Mouse (Mus musculus) liver, embryonic 15.5 days (tissue): ENCODE measurements at regions not wholly inside any gene's neighbourhood (a gene's known extent, or its start where the extent isn't known, plus 50 kb on each side); places are given as distances from the start of the nearest gene placed in this dataset.

Experiments
- ATAC-seq: fragments of 200-750 bp; cut with Nextera tagmentation; 2 replicates; pipeline ENCODE4 v1.8.0; 2017; ENCODE audit warnings: moderate number of reproducible peaks, mild to moderate bottlenecking, moderate library complexity; ENCODE audit not compliant: insufficient read depth
- H3K27ac ChIP-seq: fragments of 300-500 bp; sonication (generic); replicated peaks from 2 replicates; pipeline ENCODE4 v1.5.1; 2015; ENCODE audit warnings: mild to moderate bottlenecking, inconsistent platforms
- H3K27me3 ChIP-seq: fragments of 300-500 bp; sonication (generic); 2 replicates; pipeline ENCODE4 v1.6.1; 2015; ENCODE audit warnings: mild to moderate bottlenecking, inconsistent platforms
- H3K36me3 ChIP-seq: fragments of 300-500 bp; sonication (generic); replicated peaks from 2 replicates; pipeline ENCODE4 v1.6.1; 2015; ENCODE audit warnings: moderate library complexity, mild to moderate bottlenecking, inconsistent platforms
- H3K4me1 ChIP-seq: fragments of 300-500 bp; sonication (generic); replicated peaks from 2 replicates; pipeline ENCODE4 v1.6.1; 2015; ENCODE audit warnings: inconsistent platforms
- H3K4me2 ChIP-seq: fragments of 300-500 bp; sonication (generic); 2 replicates; pipeline ENCODE4 v1.6.1; 2015; ENCODE audit warnings: moderate library complexity, mild to moderate bottlenecking, inconsistent platforms
- H3K4me3 ChIP-seq: fragments of 300-500 bp; sonication (generic); replicated peaks from 2 replicates; pipeline ENCODE4 v1.5.1; 2015; ENCODE audit warnings: mild to moderate bottlenecking, inconsistent platforms
- H3K9ac ChIP-seq: fragments of 300-500 bp; sonication (generic); 2 replicates; pipeline ENCODE4 v1.6.1; 2015; ENCODE audit warnings: moderate library complexity, mild to moderate bottlenecking, inconsistent platforms
- H3K9me3 ChIP-seq: fragments of 300-500 bp; sonication (generic); replicated peaks from 2 replicates; pipeline ENCODE4 v1.6.1; 2016; ENCODE audit warnings: inconsistent platforms
- WGBS: fragments of 180-500 bp; shearing (Covaris S2); methylation state at CpG from one replicate; pipeline ENCODE4 v1.1.7; 2015; ENCODE audit warnings: mixed read lengths; ENCODE audit not compliant: insufficient replicate concordance; 5-methylcytosine and 5-hydroxymethylcytosine counted together

DNA sequence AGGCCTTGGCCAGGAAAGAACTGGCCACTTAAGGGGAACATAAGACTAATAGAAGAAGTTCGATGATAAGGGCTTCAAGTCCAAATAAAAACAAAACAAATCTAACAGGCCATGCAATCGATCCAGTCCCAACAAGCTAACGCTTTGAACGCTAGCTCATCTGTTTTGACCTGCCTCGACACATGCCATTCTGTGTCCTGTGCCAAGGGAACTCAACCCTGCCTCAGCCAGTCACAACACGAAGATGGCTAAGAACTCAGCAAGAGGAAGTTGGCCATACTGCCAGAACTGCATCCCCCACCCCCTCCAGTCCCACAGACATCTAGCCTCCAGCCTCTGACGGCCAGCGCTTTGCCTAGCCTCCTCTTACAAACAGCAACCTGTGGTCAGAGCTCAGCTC, 259.1 kb downstream of the Gm12728 start:
- Histone ChIP-seq H3K4me1 (no peaks in the 10 kb centered on the region), H3K27ac (no peak overlapping the region), H3K36me3 (no peaks in the 10 kb centered on the region), H3K27me3 (no peaks in the 10 kb centered on the region), H3K9me3 (no peaks in the 10 kb centered on the region), H3K4me2 (no peak overlapping the region), H3K4me3 (no peak overlapping the region), H3K9ac (no peak overlapping the region)
- 55% methylated on average over 8 of the region's 8 CpGs for WGBS
- ATAC-seq = no peak

DNA sequence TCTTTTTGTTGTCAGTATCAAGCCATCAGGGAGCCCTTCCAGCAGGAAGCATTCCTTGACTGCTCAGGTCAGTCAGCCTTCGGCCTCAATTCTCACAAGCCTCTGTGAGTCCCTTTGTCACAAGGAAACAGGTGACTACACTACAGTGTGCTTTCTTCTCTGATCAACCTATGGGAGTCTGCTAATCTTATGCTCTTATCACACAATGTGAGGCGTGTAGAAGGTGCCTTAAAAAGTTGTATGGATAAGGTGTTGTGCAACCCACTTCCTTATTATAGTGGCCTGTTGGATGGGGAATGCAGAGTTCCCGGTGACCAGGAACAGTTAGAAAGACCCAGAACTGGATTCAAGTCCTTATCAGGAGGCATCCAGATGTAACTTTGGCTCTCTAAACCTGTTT, 260.2 kb downstream of the Gm12728 start:
- Histone ChIP-seq H3K4me2 (no peak overlapping the region), H3K27me3 (no peaks in the 10 kb centered on the region), H3K9me3 (no peaks in the 10 kb centered on the region), H3K27ac (no peak overlapping the region), H3K36me3 (no peaks in the 10 kb centered on the region), H3K4me3 (no peak overlapping the region), H3K9ac (no peak overlapping the region), H3K4me1 (no peaks in the 10 kb centered on the region)
- no peak for ATAC-seq
- 42% methylated on average over 3 of the region's 3 CpGs for WGBS

DNA sequence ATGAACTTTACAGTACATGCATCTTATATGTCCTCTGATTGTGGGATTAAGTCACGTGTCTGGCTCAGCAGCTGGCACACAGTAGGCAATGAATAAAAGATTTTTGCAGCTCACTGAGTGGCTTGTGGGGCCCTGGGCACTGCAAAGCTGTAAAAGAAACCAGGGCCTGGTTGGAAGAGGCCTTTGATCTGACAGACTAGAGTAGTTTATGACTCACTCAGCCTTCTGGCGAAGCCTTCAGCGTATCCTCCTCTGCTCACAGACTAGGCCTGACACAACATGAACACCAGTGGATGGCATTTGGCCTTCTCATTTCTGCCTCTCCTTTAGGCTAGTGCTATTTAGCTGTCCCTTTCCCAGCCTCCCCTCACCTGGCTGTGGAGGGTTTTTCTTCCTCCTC, 260.6 kb downstream of the Gm12728 start:
- ATAC-seq = no peak
- WGBS = 69% methylated on average over 3 of the region's 3 CpGs
- no peak overlapping the region for H3K27ac ChIP-seq

GRCm38 (mm10) chr4:106053496-106053895, 262.5 kb upstream of the Usp24 start:
- no peak for ATAC-seq
- no peak overlapping the region for H3K9ac ChIP-seq
- no peaks in the 10 kb centered on the region for H3K9me3 ChIP-seq
- no peaks in the 10 kb centered on the region for H3K4me1 ChIP-seq
- H3K4me3 ChIP-seq = no peak overlapping the region
- no peaks in the 10 kb centered on the region for H3K36me3 ChIP-seq
- H3K27me3 ChIP-seq = no peaks in the 10 kb centered on the region
- 20% methylated on average over 9 of the region's 9 CpGs for WGBS
- H3K4me2 ChIP-seq = no peak overlapping the region
- H3K27ac ChIP-seq = no peak overlapping the region

More for the DNA sequence above, 260.6 kb downstream of the Gm12728 start:
- no peaks in the 10 kb centered on the region for H3K27me3 ChIP-seq
- H3K4me3 ChIP-seq = no peak overlapping the region
- H3K36me3 ChIP-seq = no peaks in the 10 kb centered on the region
- no peak overlapping the region for H3K9ac ChIP-seq
- H3K4me1 ChIP-seq = no peaks in the 10 kb centered on the region
- H3K4me2 ChIP-seq = no peak overlapping the region
- no peaks in the 10 kb centered on the region for H3K9me3 ChIP-seq

GRCm38 (mm10) chr4:106054324-106054723, 261.7 kb upstream of the Usp24 start:
- 47% methylated on average over 7 of the region's 7 CpGs for WGBS
- Histone ChIP-seq H3K4me1 (no peaks in the 10 kb centered on the region), H3K27me3 (no peaks in the 10 kb centered on the region), H3K9ac (no peak overlapping the region), H3K4me3 (no peak overlapping the region), H3K36me3 (no peaks in the 10 kb centered on the region), H3K27ac (no peak overlapping the region), H3K9me3 (no peaks in the 10 kb centered on the region), H3K4me2 (no peak overlapping the region)
- ATAC-seq = no peak

DNA sequence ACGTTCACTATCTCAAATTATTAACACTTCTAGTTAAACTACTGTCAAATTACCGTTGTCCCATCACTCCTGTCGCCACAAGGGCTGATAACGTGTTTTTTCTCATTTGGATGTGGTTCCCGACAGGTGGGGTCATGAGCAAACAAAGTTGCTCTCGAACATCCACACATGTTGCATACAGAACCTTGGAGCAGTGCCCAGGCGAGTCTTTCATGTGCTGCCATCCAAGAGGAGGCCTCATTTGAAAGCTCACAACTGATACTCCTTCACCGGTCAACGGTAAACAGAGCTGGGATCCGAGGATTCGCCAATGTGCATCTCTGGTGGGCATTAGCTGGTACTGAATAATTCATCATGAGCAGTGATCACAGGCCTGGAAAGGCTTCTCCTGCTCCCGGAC, 253.4 kb upstream of the Usp24 start:
- 58% methylated on average over 12 of the region's 12 CpGs for WGBS
- Histone ChIP-seq H3K9me3 (no peaks in the 10 kb centered on the region), H3K4me1 (no peaks in the 10 kb centered on the region), H3K9ac (no peak overlapping the region), H3K36me3 (no peaks in the 10 kb centered on the region), H3K4me3 (no peak overlapping the region), H3K27me3 (no peaks in the 10 kb centered on the region), H3K4me2 (no peak overlapping the region), H3K27ac (no peak overlapping the region)
- no peak for ATAC-seq

GRCm38 (mm10) chr4:106063851-106064382, 252.1 kb upstream of the Usp24 start:
- H3K9ac ChIP-seq = no peak overlapping the region
- no peaks in the 10 kb centered on the region for H3K27me3 ChIP-seq
- no peak for ATAC-seq
- H3K4me1 ChIP-seq = no peaks in the 10 kb centered on the region
- H3K4me3 ChIP-seq = no peak overlapping the region
- WGBS = 31% methylated on average over 6 of the region's 6 CpGs
- no peak overlapping the region for H3K27ac ChIP-seq
- H3K36me3 ChIP-seq = no peaks in the 10 kb centered on the region
- H3K4me2 ChIP-seq = no peak overlapping the region
- no peaks in the 10 kb centered on the region for H3K9me3 ChIP-seq

- no peak overlapping the region for H3K9ac ChIP-seq
- H3K4me2 ChIP-seq = no peak overlapping the region
- H3K4me3 ChIP-seq = no peak overlapping the region
- 60% methylated on average over 9 of the region's 9 CpGs for WGBS
- no peaks in the 10 kb centered on the region for H3K4me1 ChIP-seq
- no peaks in the 10 kb centered on the region for H3K36me3 ChIP-seq
- ATAC-seq = no peak
- H3K27me3 ChIP-seq = no peaks in the 10 kb centered on the region
- no peak overlapping the region for H3K27ac ChIP-seq
- H3K9me3 ChIP-seq = no peaks in the 10 kb centered on the region
Measured at GRCm38 (mm10) chr4:106067023-106067422, 249.0 kb upstream of the Usp24 start.

GRCm38 (mm10) chr4:106083546-106083945, 232.5 kb upstream of the Usp24 start:
- no peak overlapping the region for H3K27ac ChIP-seq
- H3K9me3 ChIP-seq = no peaks in the 10 kb centered on the region
- no peak overlapping the region for H3K4me3 ChIP-seq
- ATAC-seq = no peak
- no peaks in the 10 kb centered on the region for H3K36me3 ChIP-seq
- no peaks in the 10 kb centered on the region for H3K27me3 ChIP-seq
- H3K4me1 ChIP-seq = no peaks in the 10 kb centered on the region
- no peak overlapping the region for H3K9ac ChIP-seq
- H3K4me2 ChIP-seq = no peak overlapping the region

DNA sequence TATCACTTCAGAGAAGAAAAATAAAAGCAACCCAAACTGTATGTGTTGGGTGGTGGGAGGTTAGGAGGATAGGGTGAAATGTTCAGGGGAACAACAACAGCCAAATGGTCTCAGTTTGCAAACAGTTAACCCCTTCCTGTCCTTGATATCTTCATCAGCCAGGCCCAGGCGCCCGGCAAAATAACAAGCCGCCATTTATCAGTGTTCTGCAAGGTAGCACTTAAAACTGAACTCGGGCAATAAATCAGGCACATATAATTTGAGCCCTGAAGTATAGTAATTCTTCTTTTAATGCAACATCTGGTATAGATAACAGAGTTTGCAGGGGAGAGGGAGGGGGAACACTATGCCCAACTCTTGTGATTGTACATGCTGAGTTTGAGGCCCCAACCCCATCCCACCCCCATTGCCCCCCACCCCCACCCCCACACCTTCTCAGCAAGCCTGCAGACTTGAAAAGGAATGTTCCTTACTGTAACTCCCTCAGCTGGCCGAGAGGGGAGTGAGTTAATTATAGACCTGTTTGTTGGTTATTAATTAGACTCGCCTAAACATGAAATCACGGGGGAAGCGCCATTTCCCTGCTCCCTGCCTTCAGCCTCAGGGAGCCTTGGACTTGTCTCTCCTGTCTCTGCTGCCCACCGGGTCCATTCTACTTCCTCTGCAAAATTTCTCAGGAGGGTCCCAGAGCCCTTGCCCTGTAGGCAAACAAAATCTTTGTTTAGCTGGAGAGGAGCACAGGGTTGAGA, 223.9 kb upstream of the Usp24 start:
- no peaks in the 10 kb centered on the region for H3K4me1 ChIP-seq
- no peaks in the 10 kb centered on the region for H3K27me3 ChIP-seq
- no peak overlapping the region for H3K4me2 ChIP-seq
- H3K9me3 ChIP-seq = no peaks in the 10 kb centered on the region
- no peak overlapping the region for H3K27ac ChIP-seq
- no peak overlapping the region for H3K9ac ChIP-seq
- H3K36me3 ChIP-seq = no peaks in the 10 kb centered on the region
- ATAC-seq = no peak
- H3K4me3 ChIP-seq = no peak overlapping the region
- 39% methylated on average over 9 of the region's 9 CpGs for WGBS

DNA sequence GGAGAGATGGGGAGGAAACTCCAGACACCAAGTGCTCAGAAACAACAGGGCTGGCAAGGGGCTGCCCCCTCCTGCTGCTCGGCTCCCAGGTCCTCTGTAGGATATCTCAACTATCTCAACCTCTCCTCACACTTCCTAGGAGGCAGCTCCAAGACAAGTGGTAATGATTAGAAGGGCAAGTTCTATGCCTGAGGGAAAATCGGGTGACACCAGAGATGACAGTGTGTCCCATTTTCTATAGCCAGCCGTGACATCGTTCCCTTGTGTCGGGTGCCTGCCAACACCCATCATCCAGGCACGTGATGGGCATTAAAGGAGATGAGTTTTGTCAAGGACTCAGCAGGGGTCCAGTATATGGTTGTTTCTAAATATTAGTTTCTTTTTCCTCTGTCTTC, 223.3 kb upstream of the Usp24 start:
- 61% methylated on average over 6 of the region's 6 CpGs for whole genome bisulfite sequencing
- H3K4me3 ChIP-seq = no peak overlapping the region
- ATAC-seq = no peak

DNA sequence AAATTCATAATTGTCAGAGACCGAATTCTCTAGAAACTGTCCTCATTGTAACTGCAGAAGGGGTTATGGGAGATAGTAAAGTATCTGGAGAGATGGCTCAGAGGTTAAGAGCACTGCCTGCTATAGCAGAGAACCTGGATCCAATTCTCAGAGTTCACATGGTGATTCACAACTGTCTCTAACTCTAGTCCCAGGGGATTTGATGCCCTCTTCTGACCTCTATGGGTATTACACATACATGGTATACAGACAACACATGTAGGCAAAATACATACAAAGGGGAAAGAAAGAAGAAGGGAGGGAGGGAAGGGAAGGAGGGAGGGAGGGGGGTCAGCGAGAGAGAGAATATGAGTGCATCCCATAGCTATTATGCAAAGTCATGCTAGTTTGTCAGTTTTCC, 222.8 kb upstream of the Usp24 start:
- ATAC-seq = no peak
- Histone ChIP-seq H3K4me3 (no peak overlapping the region), H3K9ac (no peak overlapping the region), H3K4me1 (no peaks in the 10 kb centered on the region), H3K9me3 (no peaks in the 10 kb centered on the region), H3K36me3 (no peaks in the 10 kb centered on the region), H3K27ac (no peak overlapping the region), H3K4me2 (no peak overlapping the region), H3K27me3 (no peaks in the 10 kb centered on the region)
- WGBS = 53% methylated on average over 2 of the region's 2 CpGs

More for the DNA sequence above, 223.3 kb upstream of the Usp24 start:
- Histone ChIP-seq H3K27me3 (no peaks in the 10 kb centered on the region), H3K4me1 (no peaks in the 10 kb centered on the region), H3K4me2 (no peak overlapping the region), H3K9me3 (no peaks in the 10 kb centered on the region), H3K9ac (no peak overlapping the region), H3K36me3 (no peaks in the 10 kb centered on the region), H3K27ac (no peak overlapping the region)
